Comparison of ENCODE assay signal across 8 mouse cellular contexts in genomic region chr1:152767749-152768488, GRCm38 (mm10). TPM values are rescaled to one million over a fixed set of nuclear protein-coding genes. Genes with fewer than 3 reads are reported as not detected.
DNase-seq lines count a peak whose midpoint lies in the region; ATAC-seq and TF ChIP-seq lines count a peak whose summit lies in the region.

No protein-coding gene starts in this region.

- H3K4me1 ChIP-seq in heart, embryonic 13.5 days = peaks cover 19% of the 10 kb centered on the region
- no peaks in the 10 kb centered on the region for H3K4me1 ChIP-seq in kidney, postnatal 0 days (replicated peaks; ENCODE audit: insufficient read depth, low read length)
- H3K4me1 ChIP-seq in liver, adult 2 months (ENCODE audit: control insufficient read depth, insufficient read depth, low read length) = peaks cover 5% of the 10 kb centered on the region

- no peak overlapping the region for H3K27ac ChIP-seq in heart, embryonic 13.5 days (replicated peaks)
- H3K27ac ChIP-seq in kidney, postnatal 0 days = no peak overlapping the region
- no peak overlapping the region for H3K27ac ChIP-seq in liver, adult 2 months (replicated peaks; ENCODE audit: insufficient read depth, low read depth, low read length)

- peak; percentile 81 for DNase-seq in c-Kit-positive CD71-negative TER-119-negative erythroid progenitor cells, embryonic 14.5 days (ENCODE audit: low read depth)
- peak; percentile 64 for DNase-seq in fibroblast of lung, adult 2 months (ENCODE audit: low read depth)
- DNase-seq in kidney, postnatal 0 days (ENCODE audit: low spot score) = peak; percentile 93
- peak; percentile 74 for DNase-seq in liver, adult 2 months (ENCODE audit: extremely low read depth, low read depth, low spot score)
- DNase-seq in splenic B cell, adult 2 months (ENCODE audit: low read depth, low spot score) = peak; percentile 92

- peak overlapping the region; percentile 90 for H3K4me3 ChIP-seq in heart, embryonic 13.5 days
- peak overlapping the region; percentile 91 for H3K4me3 ChIP-seq in kidney, postnatal 0 days (replicated peaks; ENCODE audit: low read depth, low read length)
- H3K4me3 ChIP-seq in liver, adult 2 months (ENCODE audit: insufficient read depth, low read depth, low read length) = peak overlapping the region; percentile 63; the same call in 1 of the 2 replicates

- TF ChIP-seq POLR2A in liver, adult 2 months (IDR thresholded peaks at IDR 0.05; ENCODE audit: extremely low read depth, insufficient read depth, low read length) = no peak

- peak; percentile 81 for TF ChIP-seq CTCF in kidney, postnatal 0 days (IDR thresholded peaks at IDR 0.05; ENCODE audit: low read depth)
- peak; percentile 41 for TF ChIP-seq CTCF in liver, adult 2 months (IDR thresholded peaks at IDR 0.05; ENCODE audit: low read depth, low read length)

- peaks cover 45% of the 10 kb centered on the region for H3K36me3 ChIP-seq in heart, embryonic 13.5 days
- H3K36me3 ChIP-seq in kidney, postnatal 0 days (ENCODE audit: insufficient read depth, low read length) = peaks cover 21% of the 10 kb centered on the region; the same call in 1 of the 2 replicates
- peaks cover 32% of the 10 kb centered on the region for H3K36me3 ChIP-seq in liver, adult 2 months (ENCODE audit: control insufficient read depth, insufficient read depth, low read length)
- H3K36me3 ChIP-seq in splenic B cell, adult 2 months (ENCODE audit: control insufficient read depth, insufficient read depth, low read length, poor library complexity, severe bottlenecking) = peaks cover 21% of the 10 kb centered on the region

- peaks cover 12% of the 10 kb centered on the region for H3K27me3 ChIP-seq in heart, embryonic 13.5 days (replicated peaks)
- H3K27me3 ChIP-seq in kidney, postnatal 0 days (ENCODE audit: insufficient read depth, low read length) = no peaks in the 10 kb centered on the region
- no peaks in the 10 kb centered on the region for H3K27me3 ChIP-seq in liver, adult 2 months (ENCODE audit: control insufficient read depth, insufficient read depth, low read length)
- no peaks in the 10 kb centered on the region for H3K27me3 ChIP-seq in splenic B cell, adult 2 months (ENCODE audit: control insufficient read depth, insufficient read depth, low read length, poor library complexity, severe bottlenecking)

- peak overlapping the region; percentile 91 for H3K4me2 ChIP-seq in heart, embryonic 13.5 days
- H3K4me2 ChIP-seq in kidney, postnatal 0 days (ENCODE audit: low read length) = peak overlapping the region; percentile 83

- WGBS in heart, embryonic 13.5 days = 7% methylated on average over 5 of the region's 5 CpGs
- 6% methylated on average over 5 of the region's 5 CpGs for WGBS in kidney, postnatal 0 days
- WGBS in liver, adult 2 months = 10% methylated on average over 5 of the region's 5 CpGs

- peak; percentile 66 for ATAC-seq in CD4-positive, CD25-positive, alpha-beta regulatory T cell, adult 4 months
- ATAC-seq in heart, embryonic 13.5 days (ENCODE audit: extremely low read depth, insufficient number of reproducible peaks, low FRiP score, low TSS enrichment) = no peak
- ATAC-seq in kidney, postnatal 0 days (replicated peaks; ENCODE audit: low FRiP score, low read depth) = no peak
- peak; percentile 70 for ATAC-seq in monocyte, adult 5-6 weeks (replicated peaks; ENCODE audit: insufficient number of reproducible peaks, low FRiP score, low TSS enrichment, poor library complexity, severe bottlenecking)

- H3K9ac ChIP-seq in heart, embryonic 13.5 days = peak overlapping the region; percentile 98; the same call in 1 of the 2 replicates
- no peak overlapping the region for H3K9ac ChIP-seq in kidney, postnatal 0 days (ENCODE audit: low read depth, low read length)
- H3K9ac ChIP-seq in liver, adult 2 months (ENCODE audit: low read depth, low read length) = no peak overlapping the region

- H3K9me3 ChIP-seq in heart, embryonic 13.5 days = no peaks in the 10 kb centered on the region
- no peaks in the 10 kb centered on the region for H3K9me3 ChIP-seq in kidney, postnatal 0 days (replicated peaks; ENCODE audit: low read length)

- peaks cover 2% of the 10 kb centered on the region; the same call in 1 of the 2 replicates for H3K79me2 ChIP-seq in liver, adult 2 months (ENCODE audit: control insufficient read depth, insufficient read depth, low read length)

RNA-seq across cellular contexts. Expression of gene Arpc5, which starts 1.6 kb away (rescaled TPM):
- 100 to 1,000 TPM; 479 to 556 TPM for polyA plus RNA-seq in CD4-positive, CD25-positive, alpha-beta regulatory T cell, adult 4 months (2017; shearing (Covaris generic))
- 198 and 202 TPM in 2 replicates for polyA plus RNA-seq in heart, embryonic 13.5 days (2015; fragmentation: Nextera tagmentation; extraction: Ambion mirVana)
- 294 and 307 TPM in 2 replicates for polyA plus RNA-seq in kidney, postnatal 0 days (2015; fragmentation: Nextera tagmentation; extraction: Ambion mirVana)
- 86.9 and 103 TPM in 2 replicates for total RNA-seq in liver, adult 2 months (2014; rRNA removed)
- 24.9 and 27.8 TPM in 2 replicates for polyA plus RNA-seq in liver, adult 2 months (2012; rRNA removed)
- 321 to 382 TPM (median 369 TPM) in 3 replicates for total RNA-seq in monocyte, adult 5-6 weeks (2017)

RNA-seq across cellular contexts. Expression of gene Rgl1, which starts 1.8 kb away (rescaled TPM):
- polyA plus RNA-seq in CD4-positive, CD25-positive, alpha-beta regulatory T cell, adult 4 months (2017; shearing (Covaris generic)) = under 1 TPM; 0.09 to 0.19 TPM
- polyA plus RNA-seq in heart, embryonic 13.5 days (2015; fragmentation: Nextera tagmentation; extraction: Ambion mirVana) = 54.1 and 59.2 TPM in 2 replicates
- polyA plus RNA-seq in kidney, postnatal 0 days (2015; fragmentation: Nextera tagmentation; extraction: Ambion mirVana) = 59.4 and 60.9 TPM in 2 replicates
- 10.2 and 13.7 TPM in 2 replicates for total RNA-seq in liver, adult 2 months (2014; rRNA removed)
- 3.4 and 4.2 TPM in 2 replicates for polyA plus RNA-seq in liver, adult 2 months (2012; rRNA removed)
- 7.3 to 16.7 TPM (median 10.5 TPM) in 3 replicates for total RNA-seq in monocyte, adult 5-6 weeks (2017)

RNA-seq across cellular contexts. Expression of gene Apobec4, which starts 17.6 kb away (rescaled TPM):
- not detected for polyA plus RNA-seq in CD4-positive, CD25-positive, alpha-beta regulatory T cell, adult 4 months (2017; shearing (Covaris generic))
- not detected in 2 replicates for polyA plus RNA-seq in heart, embryonic 13.5 days (2015; fragmentation: Nextera tagmentation; extraction: Ambion mirVana)
- not detected in 2 replicates for polyA plus RNA-seq in kidney, postnatal 0 days (2015; fragmentation: Nextera tagmentation; extraction: Ambion mirVana)
- not detected in 2 replicates for total RNA-seq in liver, adult 2 months (2014; rRNA removed)
- polyA plus RNA-seq in liver, adult 2 months (2012; rRNA removed) = 0.07 TPM in 1 of 2 replicates, not detected in the other
- not detected in 3 replicates for total RNA-seq in monocyte, adult 5-6 weeks (2017)

RNA-seq across cellular contexts. Expression of gene Ncf2, which starts 32.1 kb away (rescaled TPM):
- 1 to 10 TPM; 2.9 to 6.9 TPM for polyA plus RNA-seq in CD4-positive, CD25-positive, alpha-beta regulatory T cell, adult 4 months (2017; shearing (Covaris generic))
- 3.3 and 4.6 TPM in 2 replicates for polyA plus RNA-seq in heart, embryonic 13.5 days (2015; fragmentation: Nextera tagmentation; extraction: Ambion mirVana)
- 7.3 and 8.3 TPM in 2 replicates for polyA plus RNA-seq in kidney, postnatal 0 days (2015; fragmentation: Nextera tagmentation; extraction: Ambion mirVana)
- 3.0 and 3.6 TPM in 2 replicates for total RNA-seq in liver, adult 2 months (2014; rRNA removed)
- polyA plus RNA-seq in liver, adult 2 months (2012; rRNA removed) = 0.60 and 1.2 TPM in 2 replicates
- total RNA-seq in monocyte, adult 5-6 weeks (2017) = 355 to 740 TPM (median 657 TPM) in 3 replicates

Comparison
In these comparisons a context has a peak if more than half of its experiments do, and no peak if none do; other contexts are left out.
1. ATAC-seq: peak in CD4-positive, CD25-positive, alpha-beta regulatory T cell, adult 4 months (single experiment) and monocyte, adult 5-6 weeks (single experiment); none in heart, embryonic 13.5 days (single experiment) and kidney, postnatal 0 days (single experiment).
2. RNA of gene Rgl1, which starts 1.8 kb away (polyA plus RNA-seq): 59.4 to 60.9 TPM in kidney, postnatal 0 days and 54.1 to 59.2 TPM in heart, embryonic 13.5 days; 3.4 to 4.2 TPM in liver, adult 2 months and 0.09 to 0.19 TPM in CD4-positive, CD25-positive, alpha-beta regulatory T cell, adult 4 months; every median in the first group is over 10 times any median in the second.
3. Peak in every context shown above with its lines, with median percentiles within 50 percentile points of each other: DNase-seq and H3K4me3 ChIP-seq.